Mouse (Mus musculus) CH12.LX (cell line): ENCODE data around the gene Fndc7.

Source experiments
- CTCF ChIP-seq, 2 experiments: IDR thresholded peaks in 1 of 2; conservative IDR thresholded peaks in 1 of 2; 2 replicates each; pipeline ENCODE4 v1.5.1; 2011 to 2012; ENCODE audit warnings: low read depth in 2 of 2, low read length in 2 of 2, improper control_type of control experiment in 1 of 2, inconsistent platforms in 1 of 2, mild to moderate bottlenecking in 1 of 2, moderate library complexity in 1 of 2
- E2F4 ChIP-seq: IDR thresholded peaks from 2 replicates; pipeline ENCODE4 v1.6.1; 2011; ENCODE audit warnings: low read depth, low read length, improper control_type of control experiment; ENCODE audit not compliant: insufficient replicate concordance
- HCFC1 ChIP-seq: IDR thresholded peaks from 2 replicates; pipeline ENCODE4 v1.6.1; 2012; ENCODE audit warnings: low read depth, mild to moderate bottlenecking, inconsistent platforms, low read length, improper control_type of control experiment
- MYC ChIP-seq: IDR thresholded peaks from 2 replicates; pipeline ENCODE4 v1.6.1; 2011; ENCODE audit warnings: low read depth, mild to moderate bottlenecking, improper control_type of control experiment, low read length
- NELFE ChIP-seq: IDR thresholded peaks from 2 replicates; pipeline ENCODE4 v1.6.1; 2011; ENCODE audit warnings: low read depth, low read length, improper control_type of control experiment
- POLR2A ChIP-seq: IDR thresholded peaks from 2 replicates; pipeline ENCODE4 v1.6.1; 2011; ENCODE audit warnings: low read depth, mild to moderate bottlenecking, improper control_type of control experiment, low read length
- RCOR1 ChIP-seq: conservative IDR thresholded peaks from 2 replicates; pipeline ENCODE4 v1.6.1; 2012; ENCODE audit warnings: low read depth, mild to moderate bottlenecking, inconsistent platforms, low read length, improper control_type of control experiment
- TBP ChIP-seq: conservative IDR thresholded peaks from 2 replicates; pipeline ENCODE4 v1.6.1; 2011; ENCODE audit warnings: low read depth, low read length, improper control_type of control experiment
- USF1 ChIP-seq: IDR thresholded peaks from 2 replicates; pipeline ENCODE4 v1.6.1; 2014; ENCODE audit warnings: low read depth, mild to moderate bottlenecking, inconsistent platforms, low read length, improper control_type of control experiment
- USF2 ChIP-seq: conservative IDR thresholded peaks from 2 replicates; pipeline ENCODE4 v1.6.1; 2011; ENCODE audit warnings: low read depth, low read length, improper control_type of control experiment

GRCm38 (mm10) chr3:108844521-108844920 lies 45.3 kb downstream of the Fndc7 start:
- TF ChIP-seq USF2 = no peak
- TF ChIP-seq E2F4 = no peak
- TF ChIP-seq RCOR1 = no peak
- no peak for TF ChIP-seq POLR2A
- no peak for TF ChIP-seq CTCF (conservative IDR thresholded peaks at IDR 0.05 in 1 of 2, IDR thresholded peaks at IDR 0.05 in 1 of 2; ENCODE audit: low read depth in 2 of 2, low read length in 2 of 2)
- no peak for TF ChIP-seq MYC
- TF ChIP-seq USF1 = no peak
- TF ChIP-seq HCFC1 = no peak
- TF ChIP-seq TBP = no peak
- TF ChIP-seq NELFE = no peak
